Mouse (Mus musculus) liver, adult (tissue): Measurements from ENCODE around the gene Crybb3.

Experiments
- GATA4 ChIP-seq: IDR thresholded peaks from 2 replicates; pipeline ENCODE4 v1.6.1; 2014; ENCODE audit warnings: mild to moderate bottlenecking, low read length; ENCODE audit not compliant: insufficient replicate concordance

Crybb3 gene

GRCm38 (mm10) chr5:113035094-113036047 lies 46.0 kb downstream of the Crybb3 start:
- TF ChIP-seq GATA4 = no peak

- TF ChIP-seq GATA4 = no peak
These were observed 50.1 kb downstream of the Crybb3 start for GRCm38 (mm10) chr5:113031201-113031754.

GRCm38 (mm10) chr5:113030082-113030481 lies 51.3 kb downstream of the Crybb3 start:
- TF ChIP-seq GATA4 = no peak

- no peak for TF ChIP-seq GATA4
These were observed 54.7 kb downstream of the Crybb3 start for GRCm38 (mm10) chr5:113026706-113027105.
